Mouse (Mus musculus) inflammation-experienced regulatory T-cells, adult 6 months (primary cell): ENCODE data around the gene Ptpn6. TPM values are rescaled to one million over a fixed set of nuclear protein-coding genes. Genes with fewer than 3 reads are reported as not detected.

Experiments
- ATAC-seq: one replicate; pipeline ENCODE4 v1.8.0; 2017
- polyA plus RNA-seq, 3 experiments: library from polyadenylated mRNA; unstranded; fragments of 100-300 nt; shearing (Covaris generic); gene quantifications; one replicate each; pipeline ENCODE4 v1.2.1; 2017

The Ptpn6 gene
- polyA plus RNA-seq, 3 experiments from 2014 or later = 143 to 191 (median 176) TPM

- no peak for ATAC-seq
Observed at GRCm38 (mm10) chr6:124755306-124755705, 16.8 kb upstream of the Ptpn6 start.

GRCm38 (mm10) chr6:124753861-124754260, 15.3 kb upstream of the Ptpn6 start:
- no peak for ATAC-seq

- ATAC-seq = peak; percentile 74
Observed at GRCm38 (mm10) chr6:124750405-124750804, 11.9 kb upstream of the Ptpn6 start.

GRCm38 (mm10) chr6:124746654-124747632, 8.4 kb upstream of the Ptpn6 start:
- ATAC-seq = no peak

DNA sequence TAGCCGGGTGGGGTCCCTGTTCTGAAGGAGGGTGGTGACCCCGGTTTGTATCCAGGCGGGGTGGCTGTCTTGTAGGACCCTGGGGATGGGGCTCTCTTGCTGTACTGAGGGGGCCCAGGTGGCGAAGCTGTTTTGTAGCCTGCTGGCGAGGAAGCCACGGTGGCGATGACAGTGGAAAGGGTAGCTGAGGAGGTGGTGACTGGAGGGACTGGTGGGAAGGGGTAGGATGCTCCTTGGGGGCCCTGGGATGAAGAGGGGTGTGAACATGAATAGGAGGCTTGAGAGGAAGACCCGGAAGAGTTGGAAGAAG, 7.7 kb upstream of the Ptpn6 start:
- no peak for ATAC-seq

DNA sequence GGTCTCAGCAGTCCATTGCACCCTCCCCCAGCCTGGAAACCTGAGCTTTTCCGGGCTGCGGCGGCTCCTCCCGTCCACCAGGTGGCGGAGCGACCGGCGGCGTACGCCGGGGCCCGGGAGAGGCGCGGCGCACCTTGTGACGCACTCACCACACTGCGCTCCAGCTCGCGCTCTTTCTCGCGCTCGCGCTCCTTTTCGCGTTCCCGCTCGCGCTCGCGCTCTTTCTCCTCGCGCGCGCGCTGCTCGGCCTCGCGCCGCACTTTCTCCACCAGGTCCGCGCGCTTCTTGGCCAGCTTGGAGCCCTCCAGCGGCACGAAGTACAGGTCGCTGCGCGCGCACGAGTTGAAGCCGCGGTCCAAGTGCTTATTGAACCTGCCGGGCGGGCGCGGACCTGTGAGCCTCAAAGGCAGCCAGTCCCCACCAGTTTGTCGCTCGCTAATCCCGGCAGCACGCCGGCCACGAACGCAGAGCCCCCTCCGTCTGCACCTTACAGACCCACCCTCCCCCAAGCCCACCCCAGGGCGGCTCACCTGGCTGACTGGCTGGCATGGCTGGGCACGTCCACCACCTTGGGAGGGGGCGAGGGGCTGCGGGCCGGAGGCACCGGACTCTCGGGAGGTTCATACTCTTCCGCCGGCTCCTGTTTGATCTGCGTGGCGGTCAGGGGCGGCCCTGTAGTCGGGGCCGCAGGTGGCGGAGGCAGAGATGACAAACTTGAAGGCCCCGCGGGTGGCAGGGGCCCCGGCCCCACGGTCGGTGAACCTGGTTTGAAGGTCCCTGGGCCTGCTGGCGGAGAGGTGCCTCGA, 7.2 kb upstream of the Ptpn6 start:
- peak; percentile 59 for ATAC-seq

DNA sequence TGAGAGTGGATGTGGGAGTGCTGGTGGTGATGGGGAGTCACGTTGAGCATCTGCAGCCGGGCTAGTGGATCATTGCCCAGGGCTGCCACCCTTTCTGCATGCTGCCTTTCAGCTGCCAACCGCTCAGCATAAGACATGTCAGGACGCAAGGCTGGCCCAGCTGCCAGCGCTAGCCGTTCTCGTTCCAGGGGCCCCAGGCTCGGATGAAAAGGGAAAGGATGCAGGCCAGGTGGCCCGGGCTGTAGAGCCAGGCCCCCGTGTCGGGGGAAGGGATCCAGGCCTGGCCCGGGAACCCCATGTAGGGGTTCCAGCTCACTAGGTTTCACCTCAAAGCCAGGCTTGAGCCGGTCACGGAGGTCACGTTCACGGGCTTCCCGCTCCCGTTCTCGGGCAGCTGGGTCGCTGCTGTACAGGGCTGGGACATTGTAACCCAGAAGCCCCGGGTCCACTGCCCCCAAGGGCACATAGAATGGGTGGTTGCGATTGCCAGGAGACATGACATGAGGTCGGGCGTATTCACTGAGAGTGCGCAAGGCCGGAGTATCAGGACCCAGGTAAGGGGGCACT, 6.3 kb upstream of the Ptpn6 start:
- no peak for ATAC-seq

- ATAC-seq = no peak
Observed at GRCm38 (mm10) chr6:124743647-124744046, 5.1 kb upstream of the Ptpn6 start.

DNA sequence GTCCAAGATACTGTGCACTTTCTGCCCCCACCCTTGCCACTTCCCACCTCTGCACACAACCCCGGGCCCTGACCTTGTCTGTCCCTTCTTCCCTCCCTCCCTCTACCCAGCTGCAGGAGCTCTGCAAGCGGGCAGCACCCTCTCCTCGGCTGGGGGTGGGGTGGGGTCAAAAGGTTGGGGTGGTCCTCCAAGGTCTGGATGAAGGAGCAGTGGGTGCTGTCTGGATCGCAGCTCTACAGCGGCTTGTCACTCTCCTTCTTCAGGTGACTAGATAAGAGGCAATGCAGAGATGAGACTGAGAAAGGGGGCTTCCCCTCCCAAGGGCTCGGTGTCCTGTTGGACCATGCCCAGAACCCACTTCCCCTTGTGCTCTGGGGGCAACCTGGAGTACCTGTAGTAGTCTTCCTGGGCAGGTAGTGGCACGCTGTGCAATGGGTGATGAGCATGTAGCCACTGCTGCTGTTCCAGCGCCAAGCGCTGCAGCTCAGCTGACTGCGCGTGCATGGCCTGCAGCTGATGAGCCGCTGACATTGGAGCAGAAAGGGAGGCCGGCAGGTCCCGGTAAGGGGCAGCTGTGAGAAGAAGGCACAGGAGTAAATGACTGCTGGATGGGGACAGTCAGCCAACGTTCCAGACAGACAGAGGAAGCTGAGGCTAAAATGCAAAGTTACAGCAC, 4.5 kb upstream of the Ptpn6 start:
- ATAC-seq = no peak

GRCm38 (mm10) chr6:124741842-124742241, 3.3 kb upstream of the Ptpn6 start:
- no peak for ATAC-seq

DNA sequence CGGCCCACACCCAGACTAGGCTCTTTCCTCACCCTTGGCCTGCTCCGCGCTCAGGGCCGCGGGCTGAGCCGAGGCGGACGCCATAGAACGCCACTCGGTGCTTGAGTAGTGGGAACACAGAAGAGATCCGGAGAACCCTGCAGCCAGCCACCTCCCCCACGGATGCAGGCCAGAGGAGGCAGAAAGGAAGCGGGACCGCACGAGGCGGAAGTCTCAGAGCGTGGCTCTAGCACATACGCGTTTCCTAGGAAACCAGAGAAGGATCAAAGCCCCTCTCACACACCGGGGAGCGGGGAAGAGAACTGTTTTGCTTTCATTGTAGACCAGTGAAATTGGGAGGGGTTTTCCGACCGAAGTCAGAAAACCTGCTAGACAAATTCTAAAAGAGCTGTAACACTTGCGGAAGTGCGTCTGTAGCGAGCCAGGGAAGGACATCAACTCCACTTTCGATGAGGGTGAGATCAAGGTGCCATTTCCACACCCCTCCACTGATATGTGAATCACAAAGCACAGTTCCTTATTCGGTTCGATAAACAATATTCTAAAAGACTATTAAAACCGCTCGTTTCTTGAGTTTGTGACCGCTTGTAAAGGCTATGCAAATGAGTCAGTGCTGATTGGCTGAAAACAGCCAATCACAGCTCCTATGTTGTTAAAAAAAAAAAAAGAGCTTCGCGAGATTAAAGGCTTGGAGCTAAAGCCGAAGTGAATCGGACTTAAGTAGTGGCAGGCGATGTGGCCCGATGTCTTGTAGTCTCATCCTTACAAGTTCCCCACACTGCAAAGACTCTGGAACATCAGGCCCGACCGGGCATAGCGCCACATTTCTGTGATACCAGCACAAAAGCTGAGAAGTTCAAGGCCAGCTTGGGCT, 2.6 kb upstream of the Ptpn6 start, which contains the start of gene Grcc10:
Grcc10 (minus strand) TSS at position 487 of the 874 bp plus-strand sequence.
- ATAC-seq = peak; percentile 84

DNA sequence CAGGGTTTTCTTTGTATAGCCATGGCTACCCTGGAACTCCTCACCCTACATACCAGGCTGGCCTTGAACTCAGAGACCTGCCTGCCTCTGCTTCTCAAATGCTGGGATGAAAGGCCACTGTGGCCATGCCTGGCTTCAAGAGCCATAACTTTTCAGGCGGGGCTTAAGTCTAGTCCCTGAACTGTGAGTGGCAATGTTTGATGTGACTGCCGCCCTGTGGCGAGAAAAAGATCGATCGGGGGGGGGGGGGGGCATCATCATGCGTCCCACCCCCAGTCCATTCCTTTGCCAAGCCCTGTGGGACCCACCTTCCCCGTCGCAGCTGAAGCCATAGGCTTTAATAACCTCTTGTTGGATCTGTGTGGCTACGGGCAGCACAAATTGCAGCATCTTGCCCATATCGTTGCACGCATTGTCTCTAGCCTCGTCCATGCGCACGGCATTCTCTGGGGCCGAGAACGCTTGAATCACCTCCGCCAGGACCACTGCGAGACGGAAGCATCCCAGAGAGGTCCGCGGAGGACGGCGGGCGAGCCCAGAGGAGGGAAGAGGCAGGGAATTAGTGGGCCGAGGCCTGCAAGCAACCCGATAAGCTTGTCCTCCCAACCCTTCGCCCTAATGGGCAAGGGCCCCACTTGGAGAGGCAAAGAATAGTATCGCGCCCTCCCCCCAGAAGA, 1.8 kb upstream of the Ptpn6 start:
- peak; percentile 19 for ATAC-seq

DNA sequence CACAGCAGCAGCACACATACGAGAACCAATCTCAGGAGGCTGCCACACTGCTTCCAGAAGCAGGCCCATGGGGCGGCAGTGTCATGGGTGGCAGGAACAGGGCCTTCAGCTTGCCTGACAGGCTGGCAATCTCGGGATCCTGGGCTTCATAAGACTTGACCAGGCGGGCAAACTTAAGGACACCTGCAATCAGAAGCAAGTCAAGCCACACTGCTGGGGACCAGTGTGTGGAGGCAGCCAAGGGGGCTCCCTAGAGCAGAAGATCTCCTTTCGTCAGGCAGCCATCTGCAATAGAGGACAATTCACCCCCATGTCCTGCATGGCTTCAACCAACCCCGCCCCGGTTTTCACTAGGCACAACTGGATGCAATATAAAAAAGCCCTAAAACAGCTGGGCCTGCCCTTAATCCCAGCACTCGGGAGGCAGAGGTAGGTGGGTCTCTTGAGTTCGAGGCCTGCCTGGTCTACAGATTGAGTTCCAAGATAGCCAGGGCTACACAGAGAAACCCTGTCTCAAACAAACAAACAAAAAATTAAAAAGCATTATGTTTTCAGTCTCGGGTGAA, 800 bp upstream of the Ptpn6 start:
- no peak for ATAC-seq

DNA sequence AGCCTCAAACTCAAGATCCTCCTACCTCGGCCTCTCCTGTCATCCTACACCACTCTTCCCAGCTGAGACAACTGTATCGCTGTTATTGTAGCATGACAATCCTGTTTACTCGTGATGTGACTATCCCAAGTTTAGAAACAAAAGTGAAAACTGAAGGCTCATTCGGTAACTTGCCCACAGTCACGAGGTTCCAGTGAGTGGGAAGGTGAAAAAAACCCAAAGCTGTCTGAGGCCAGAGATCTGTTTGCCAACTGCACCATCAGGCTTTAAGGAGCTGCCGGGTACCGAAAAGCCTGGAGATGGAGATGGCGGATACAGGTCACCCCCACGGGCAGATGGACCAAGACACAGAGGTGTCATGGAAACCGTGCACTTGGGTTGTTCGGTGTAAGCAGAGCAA, 1.5 kb downstream of the Ptpn6 start:
- no peak for ATAC-seq

- ATAC-seq = no peak
Observed at GRCm38 (mm10) chr6:124734417-124734816, 4.1 kb downstream of the Ptpn6 start.

GRCm38 (mm10) chr6:124732476-124733370, 5.8 kb downstream of the Ptpn6 start:
- peak; percentile 81 for ATAC-seq

- no peak for ATAC-seq
Observed at GRCm38 (mm10) chr6:124731038-124731437, 7.5 kb downstream of the Ptpn6 start.

DNA sequence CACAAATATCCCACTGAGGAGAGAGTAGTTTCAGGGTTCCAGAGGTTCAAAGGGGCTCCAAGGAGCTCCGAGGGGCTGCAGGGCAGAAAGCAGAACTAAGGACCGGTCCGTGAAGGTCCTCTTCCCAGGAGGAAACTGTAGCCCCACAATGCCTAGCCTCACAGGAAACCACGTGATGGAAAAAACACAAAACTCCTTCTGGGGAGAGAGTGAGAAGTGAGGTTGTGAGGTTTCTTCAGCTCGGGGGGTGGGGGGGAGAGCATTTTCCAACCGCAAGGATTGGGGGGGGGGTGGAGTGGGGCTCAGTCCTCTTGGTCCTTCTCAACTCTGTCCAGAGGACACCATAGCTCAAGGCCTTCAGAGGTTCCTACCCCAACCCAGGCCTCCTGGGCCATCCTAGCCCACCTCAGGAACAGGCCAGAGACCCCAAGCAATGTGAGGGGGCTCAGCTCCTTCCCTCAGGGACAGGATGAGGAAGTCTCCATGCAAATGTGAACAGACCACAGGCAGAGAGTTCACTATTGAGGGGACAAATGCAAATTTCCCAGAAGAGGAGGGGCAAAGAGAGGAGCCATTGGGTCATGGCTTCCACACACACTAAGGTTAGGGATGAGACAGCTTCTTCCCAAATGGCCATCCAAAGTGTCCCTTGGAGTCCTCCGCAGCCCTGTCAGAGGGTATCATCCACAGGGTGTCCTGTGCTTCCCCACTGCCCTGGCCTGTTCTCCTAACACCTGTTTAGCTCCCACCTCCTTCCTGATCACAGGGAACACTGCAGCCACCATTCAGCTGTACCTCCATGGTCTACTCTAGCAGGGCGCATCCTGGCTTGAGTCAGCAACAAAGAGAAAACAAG, 8.4 kb downstream of the Ptpn6 start:
- peak; percentile 44 for ATAC-seq

DNA sequence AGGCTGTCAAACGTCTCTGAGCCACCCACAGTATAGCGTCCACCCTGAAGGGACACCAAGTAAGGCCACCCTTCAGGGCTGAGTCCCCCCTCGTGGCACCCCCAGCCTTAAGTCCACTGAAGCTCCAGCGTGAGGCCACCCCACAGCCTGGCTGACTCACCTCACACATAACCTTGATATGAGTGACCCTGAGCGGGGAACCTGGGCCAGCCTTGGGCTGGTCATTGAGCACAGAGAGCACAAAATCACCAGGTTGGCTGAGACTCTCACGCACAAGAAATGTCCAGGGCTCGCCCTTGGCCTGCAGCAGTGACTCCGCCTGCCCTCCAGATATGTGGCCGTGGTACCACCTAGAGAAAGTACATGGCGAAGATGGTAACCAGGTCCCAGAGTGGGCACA, 9.9 kb downstream of the Ptpn6 start:
- no peak for ATAC-seq
